Mouse (Mus musculus) thymus, adult 2 months (tissue): Measurements from ENCODE around the gene Poc1a. TPM values are rescaled to one million over a fixed set of nuclear protein-coding genes. Genes with fewer than 3 reads are reported as not detected.

Experiments
- DNase-seq: peaks from one replicate; pipeline ENCODE4 v3.0.0; 2021
- H3K27ac ChIP-seq: fragments of 200-500 bp; 2 replicates; pipeline ENCODE4 v1.5.1; 2012; ENCODE audit warnings: low read length, control low read depth; ENCODE audit not compliant: control insufficient read depth, insufficient read depth
- H3K27me3 ChIP-seq: fragments of 200-500 bp; 2 replicates; pipeline ENCODE4 v1.6.1; 2012; ENCODE audit warnings: mild to moderate bottlenecking, low read length, moderate library complexity, mixed read lengths; ENCODE audit not compliant: control insufficient read depth, insufficient read depth
- H3K36me3 ChIP-seq: fragments of 200-500 bp; 2 replicates; pipeline ENCODE4 v1.6.1; 2012; ENCODE audit warnings: mild to moderate bottlenecking, low read length, moderate library complexity; ENCODE audit not compliant: control insufficient read depth, insufficient read depth
- H3K4me1 ChIP-seq: fragments of 200-500 bp; replicated peaks from 2 replicates; pipeline ENCODE4 v1.6.1; 2012; ENCODE audit warnings: low read length; ENCODE audit not compliant: control insufficient read depth, insufficient read depth
- H3K4me3 ChIP-seq: fragments of 200-500 bp; 2 replicates; pipeline ENCODE4 v1.5.1; 2012; ENCODE audit warnings: mild to moderate bottlenecking, low read length, control low read depth, moderate library complexity; ENCODE audit not compliant: control insufficient read depth, insufficient read depth
- CTCF ChIP-seq: fragments of 200-500 bp; IDR thresholded peaks from 2 replicates; pipeline ENCODE4 v1.5.1; 2012; ENCODE audit warnings: mild to moderate bottlenecking, control low read depth, low read length, moderate library complexity, borderline replicate concordance; ENCODE audit not compliant: control insufficient read depth, poor library complexity, insufficient read depth; ENCODE audit errors: extremely low read depth
- POLR2A ChIP-seq: fragments of 200-500 bp; IDR thresholded peaks from 2 replicates; pipeline ENCODE4 v1.6.1; 2012; ENCODE audit warnings: mild to moderate bottlenecking, low read length, control low read depth, moderate library complexity; ENCODE audit not compliant: control insufficient read depth, poor library complexity, insufficient read depth; ENCODE audit errors: extremely low read depth
- WGBS: fragments of 180-500 bp; shearing (Covaris S2); methylation state at CpG from one replicate; pipeline ENCODE4 v1.1.7; 2018; 5-methylcytosine and 5-hydroxymethylcytosine counted together
- polyA plus RNA-seq: library from polyadenylated mRNA; depleted of rRNA; stranded (reverse); fragments of >200 nt; gene quantifications from 2 replicates; pipeline ENCODE4 v1.2.3, GENCODE M21; 2012

Poc1a gene
- polyA plus RNA-seq, 1 experiment = 30.2 TPM

DNA sequence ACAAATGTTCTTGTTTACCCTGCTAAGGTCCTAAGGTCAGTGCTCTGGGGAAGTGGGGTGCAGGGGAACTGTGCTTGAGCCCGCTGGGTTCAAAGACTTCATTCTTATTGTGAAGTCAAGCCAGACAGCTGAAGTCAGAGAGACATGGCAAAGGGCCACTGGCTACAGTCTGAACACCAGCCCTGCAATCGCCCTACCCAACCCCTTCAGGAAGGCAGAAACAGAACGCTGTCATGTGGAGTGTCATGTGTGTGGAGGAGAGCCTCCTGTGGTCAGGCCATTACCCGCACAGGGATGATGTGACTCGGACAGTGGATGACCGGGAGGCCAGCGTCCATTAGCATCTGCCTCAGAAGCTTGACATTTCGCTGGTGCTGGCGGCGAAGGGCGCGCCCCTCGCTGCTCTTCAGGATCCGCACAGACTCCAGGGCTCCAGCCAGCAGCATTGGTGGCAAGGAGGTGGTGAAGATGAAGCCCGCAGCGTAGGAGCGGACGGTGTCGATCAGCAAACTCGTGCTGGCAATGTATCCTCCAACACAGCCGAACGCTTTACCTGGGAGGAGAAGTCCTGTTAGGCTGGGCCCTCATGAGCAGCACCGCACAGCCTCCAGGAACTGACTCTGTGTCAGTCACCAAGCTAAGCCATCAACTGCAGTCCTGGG is 44.6 kb upstream of the Poc1a start:
- no peaks in the 10 kb centered on the region for H3K27me3 ChIP-seq
- no peak overlapping the region for H3K4me3 ChIP-seq
- WGBS = 98% methylated on average over 23 of the region's 23 CpGs
- peaks cover 28% of the 10 kb centered on the region for H3K36me3 ChIP-seq
- H3K27ac ChIP-seq = no peak overlapping the region
- no peak for DNase-seq
- TF ChIP-seq CTCF (no peak), POLR2A (no peak)
- H3K4me1 ChIP-seq = no peaks in the 10 kb centered on the region

DNA sequence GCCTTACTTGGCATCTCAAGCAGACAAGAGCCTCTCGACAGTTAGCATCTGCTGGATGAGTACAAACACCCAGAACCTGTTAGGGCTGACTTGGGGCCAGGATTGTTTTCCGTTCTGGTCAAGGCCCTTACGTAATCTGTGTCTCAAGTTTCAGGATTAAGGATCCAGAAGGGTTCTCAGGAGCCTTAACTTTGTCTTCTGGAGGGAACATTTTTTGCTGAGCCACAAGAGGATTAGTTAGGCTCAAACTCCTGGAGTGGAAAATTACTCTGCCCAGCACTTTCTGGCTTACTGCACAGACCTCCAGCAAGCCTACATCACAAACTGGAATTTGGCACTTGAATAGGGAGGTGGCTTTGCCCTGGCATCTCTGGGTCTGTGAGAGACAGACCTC is 44.0 kb upstream of the Poc1a start:
- TF ChIP-seq CTCF (no peak), POLR2A (no peak)
- H3K27me3 ChIP-seq = no peaks in the 10 kb centered on the region
- WGBS = 95% methylated on average over 3 of the region's 3 CpGs
- DNase-seq = no peak
- no peak overlapping the region for H3K4me3 ChIP-seq
- H3K27ac ChIP-seq = no peak overlapping the region
- no peaks in the 10 kb centered on the region for H3K4me1 ChIP-seq
- peaks cover 33% of the 10 kb centered on the region for H3K36me3 ChIP-seq

DNA sequence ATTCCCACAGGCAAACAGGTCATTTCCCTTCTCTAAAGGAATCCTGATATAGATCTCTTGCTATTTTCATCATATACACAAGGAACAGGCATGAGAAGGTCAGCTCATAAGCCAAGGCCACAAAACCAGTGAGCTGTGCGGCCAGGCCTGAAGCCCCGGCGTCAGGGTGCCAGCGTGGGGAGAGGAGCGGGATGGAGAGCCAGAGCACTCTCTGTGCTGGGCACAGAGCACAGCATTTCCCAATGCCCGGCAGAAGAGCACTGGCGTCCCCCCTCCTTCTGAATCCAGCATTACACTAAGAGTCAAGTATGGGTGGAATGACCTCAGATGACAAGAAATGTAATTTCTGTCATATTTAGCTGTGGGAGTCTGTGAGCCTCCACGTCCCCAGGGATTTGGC is 43.5 kb upstream of the Poc1a start:
- H3K4me3 ChIP-seq = no peak overlapping the region
- 97% methylated on average over 8 of the region's 8 CpGs for WGBS
- H3K4me1 ChIP-seq = no peaks in the 10 kb centered on the region
- H3K27me3 ChIP-seq = no peaks in the 10 kb centered on the region
- no peak overlapping the region for H3K27ac ChIP-seq
- H3K36me3 ChIP-seq = peaks cover 37% of the 10 kb centered on the region
- no peak for DNase-seq
- TF ChIP-seq CTCF (no peak), POLR2A (no peak)

DNA sequence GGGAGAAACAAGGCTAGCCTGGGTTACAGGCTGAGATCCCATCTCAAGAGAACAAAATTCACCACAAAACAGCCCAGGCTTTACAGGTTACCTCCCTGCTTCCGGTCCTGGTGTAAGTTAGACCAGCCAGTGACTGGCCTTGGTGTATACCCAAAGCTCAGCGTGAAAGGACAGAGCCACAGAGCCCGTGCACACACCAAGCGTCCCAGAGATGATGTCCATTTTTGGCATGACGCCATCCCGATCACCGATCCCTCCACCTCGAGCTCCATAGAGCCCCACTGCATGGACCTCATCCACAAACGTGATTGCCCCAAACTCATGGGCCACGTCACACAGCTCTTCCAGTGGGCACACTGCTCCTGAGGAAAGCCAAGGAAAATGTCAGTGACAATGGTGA is 43.0 kb upstream of the Poc1a start:
- H3K4me3 ChIP-seq = no peak overlapping the region
- no peaks in the 10 kb centered on the region for H3K4me1 ChIP-seq
- H3K27me3 ChIP-seq = no peaks in the 10 kb centered on the region
- no peak overlapping the region for H3K27ac ChIP-seq
- DNase-seq = no peak
- WGBS = 97% methylated on average over 10 of the region's 10 CpGs
- TF ChIP-seq CTCF (no peak), POLR2A (no peak)
- peaks cover 39% of the 10 kb centered on the region for H3K36me3 ChIP-seq

DNA sequence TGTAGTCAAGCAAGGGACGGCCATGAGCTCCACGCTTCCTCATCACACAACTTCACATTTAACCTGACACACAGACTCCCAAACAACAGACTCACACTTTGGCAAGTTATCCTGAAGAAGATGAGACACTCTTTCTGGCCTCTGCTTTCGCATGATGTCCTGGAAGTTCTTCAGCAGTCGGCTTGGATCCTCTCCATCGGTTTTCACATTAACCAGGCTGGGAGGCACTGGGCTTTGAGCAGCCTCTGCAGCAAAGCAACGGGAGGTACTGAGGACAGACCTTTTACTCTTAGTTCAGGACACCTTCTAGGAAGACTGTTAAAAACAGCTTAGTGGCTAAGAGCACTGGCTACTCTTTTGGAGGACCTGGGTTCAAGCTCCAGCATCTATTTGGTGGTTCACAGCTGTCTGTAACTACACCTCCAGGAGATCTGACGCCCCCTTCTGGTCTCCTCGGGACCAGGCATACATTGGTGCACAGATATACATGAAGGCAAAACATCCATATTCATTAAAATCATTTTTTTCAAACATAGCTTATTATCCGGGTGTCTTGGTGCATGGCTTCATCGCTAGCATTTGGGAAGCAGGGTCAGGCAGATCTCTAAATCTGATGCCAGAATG is 39.2 kb upstream of the Poc1a start:
- H3K27me3 ChIP-seq = no peaks in the 10 kb centered on the region
- no peak overlapping the region for H3K27ac ChIP-seq
- peaks cover 35% of the 10 kb centered on the region for H3K36me3 ChIP-seq
- TF ChIP-seq POLR2A (no peak), CTCF (no peak)
- WGBS = 96% methylated on average over 10 of the region's 10 CpGs
- DNase-seq = no peak
- peaks cover 2% of the 10 kb centered on the region for H3K4me1 ChIP-seq
- no peak overlapping the region for H3K4me3 ChIP-seq

DNA sequence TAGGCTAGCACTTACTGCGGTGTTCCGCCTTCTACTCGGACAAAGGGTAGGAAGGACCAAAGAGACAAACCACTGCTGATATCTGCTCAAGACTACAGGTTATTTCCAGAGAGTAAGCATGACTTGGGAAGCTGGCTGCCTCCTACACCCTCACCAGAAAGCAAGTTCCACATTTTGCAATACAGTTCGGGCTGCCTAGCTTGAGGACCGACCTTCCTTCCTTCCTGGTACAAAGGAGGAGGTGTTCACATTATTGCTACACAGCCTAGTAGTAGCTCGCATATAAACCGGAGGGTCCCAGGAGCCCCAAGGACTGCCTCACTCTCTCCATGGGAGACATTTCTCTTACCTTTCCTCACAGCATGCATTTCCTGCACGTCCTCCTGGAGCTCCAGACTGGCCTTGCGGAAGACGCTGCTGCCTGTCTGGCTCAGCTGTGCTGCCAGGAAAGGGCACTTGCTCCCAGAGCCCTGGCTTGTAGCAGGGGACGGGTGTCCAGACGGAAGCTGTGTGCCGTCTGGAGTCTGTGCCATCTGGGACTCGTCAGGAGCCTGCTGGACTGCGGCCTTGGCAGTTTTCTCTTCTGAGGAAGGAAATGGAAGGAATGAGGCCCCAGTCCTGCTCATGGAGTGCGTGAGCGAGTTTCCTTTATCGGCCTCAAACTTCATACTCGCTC is 37.9 kb upstream of the Poc1a start:
- Histone ChIP-seq H3K36me3 (peaks cover 23% of the 10 kb centered on the region), H3K27me3 (no peaks in the 10 kb centered on the region), H3K27ac (no peak overlapping the region), H3K4me1 (peaks cover 10% of the 10 kb centered on the region), H3K4me3 (no peak overlapping the region)
- no peak for TF ChIP-seq CTCF
- no peak for TF ChIP-seq POLR2A
- DNase-seq = no peak
- WGBS = 89% methylated on average over 19 of the region's 19 CpGs
